Mouse (Mus musculus) 416B (cell line): ENCODE measurements around the gene Slc38a6.

Experiments used
- DNase-seq: peaks from one replicate; pipeline ENCODE4 v3.0.0; 2011; ENCODE audit warnings: low read depth

Slc38a6 gene

DNA sequence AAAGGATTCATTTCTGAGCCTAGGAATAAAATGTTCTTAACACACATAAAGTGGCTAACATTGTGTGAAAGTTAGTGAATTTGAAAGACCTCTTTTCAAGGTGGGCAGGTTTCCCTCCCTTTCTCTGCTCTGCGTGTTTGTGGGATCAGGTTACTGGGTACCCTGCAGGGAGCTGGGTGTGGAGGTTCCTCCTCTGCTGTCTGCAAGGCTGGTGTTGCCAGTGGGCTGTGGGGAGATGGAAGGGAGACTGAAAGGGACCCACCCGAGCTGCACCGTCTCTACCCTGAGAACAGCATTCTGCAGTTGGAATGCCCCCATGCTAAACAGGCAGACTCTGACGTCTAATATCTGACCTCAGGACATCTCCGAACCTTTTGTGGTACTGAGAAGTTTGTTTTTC is 70.7 kb downstream of the Slc38a6 start:
- DNase-seq, result no peak

- DNase-seq, result no peak
These were observed 71.2 kb downstream of the Slc38a6 start for GRCm38 (mm10) chr12:73357736-73358135.

DNA sequence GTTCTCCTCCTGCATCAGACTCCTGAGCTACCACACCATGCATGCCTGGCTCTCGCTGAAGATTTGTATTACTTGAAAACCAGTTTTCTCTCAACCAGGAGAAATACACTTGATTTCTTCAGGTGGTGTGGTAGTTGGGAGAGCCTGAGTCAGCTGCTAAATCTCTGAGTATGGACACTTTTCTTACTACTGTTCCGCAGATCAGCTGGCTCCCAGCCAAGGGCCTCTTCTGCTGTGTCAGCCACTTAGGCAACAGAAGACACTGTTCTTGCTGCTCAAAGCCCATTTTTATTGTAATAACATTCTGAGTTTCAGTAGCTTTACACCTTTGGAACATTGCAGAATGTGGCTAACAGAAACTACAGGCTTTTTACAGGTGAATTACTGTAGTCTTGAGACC is 72.1 kb downstream of the Slc38a6 start:
- peak; percentile 62 for DNase-seq

- peak; percentile 33 for DNase-seq
These were observed 72.9 kb downstream of the Slc38a6 start for GRCm38 (mm10) chr12:73359520-73359919.

DNA sequence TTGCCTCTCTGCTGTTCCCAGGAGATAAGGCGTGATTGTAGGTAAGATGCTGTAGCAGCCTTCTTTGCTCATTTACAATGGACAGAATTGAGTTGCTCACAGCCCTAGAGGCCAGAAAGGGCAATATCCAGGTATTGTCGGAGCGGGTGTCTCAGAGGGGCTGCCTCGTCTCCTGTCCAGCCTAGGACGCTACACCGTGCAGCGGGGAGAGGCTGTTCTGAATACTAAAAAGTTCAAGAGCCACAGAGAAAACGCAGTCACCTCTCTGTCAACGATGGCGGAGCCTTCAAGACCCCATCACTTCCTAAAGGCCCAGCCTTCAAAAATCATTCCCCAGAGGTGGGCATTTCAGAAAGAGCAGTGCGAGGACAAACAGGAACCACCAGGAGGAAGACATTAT is 74.6 kb downstream of the Slc38a6 start:
- DNase-seq, result no peak

GRCm38 (mm10) chr12:73363401-73363800 is 76.8 kb downstream of the Slc38a6 start:
- no peak for DNase-seq

- DNase-seq, result no peak
These were observed 77.4 kb downstream of the Slc38a6 start for GRCm38 (mm10) chr12:73363956-73364355.

- DNase-seq, result no peak
These were observed 80.0 kb downstream of the Slc38a6 start for GRCm38 (mm10) chr12:73366581-73366980.

DNA sequence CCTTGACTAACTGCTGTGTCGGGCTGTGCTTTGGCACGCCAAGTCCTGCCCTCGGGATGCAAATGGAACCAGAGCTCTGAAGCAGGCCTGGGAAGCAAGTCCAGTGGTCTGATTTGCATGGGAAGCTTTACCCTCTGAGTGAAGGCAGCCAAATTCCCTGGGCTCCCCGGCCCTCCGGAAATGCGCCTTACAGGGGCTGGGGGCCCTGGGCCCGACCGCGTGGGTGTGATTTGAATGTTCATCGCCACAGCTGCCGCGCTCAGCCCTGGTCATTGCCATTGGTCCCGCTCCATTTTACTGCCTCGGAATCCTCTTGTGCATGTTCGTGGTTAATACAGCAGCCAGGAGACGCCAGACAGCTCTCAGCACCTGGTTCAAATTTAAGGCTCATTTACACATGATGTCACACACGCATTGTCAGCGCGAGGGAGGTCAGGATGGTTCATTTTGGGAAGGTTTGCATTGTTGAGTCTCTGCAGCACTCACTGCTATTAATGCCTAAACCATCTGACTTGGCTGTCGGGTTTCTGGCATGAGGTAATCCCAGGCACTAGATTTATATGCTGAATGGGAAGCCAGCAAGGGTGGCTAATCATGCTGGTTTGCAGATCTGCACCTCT is 81.0 kb downstream of the Slc38a6 start:
- no peak for DNase-seq

GRCm38 (mm10) chr12:73368868-73369608 is 82.5 kb downstream of the Slc38a6 start:
- no peak for DNase-seq

DNA sequence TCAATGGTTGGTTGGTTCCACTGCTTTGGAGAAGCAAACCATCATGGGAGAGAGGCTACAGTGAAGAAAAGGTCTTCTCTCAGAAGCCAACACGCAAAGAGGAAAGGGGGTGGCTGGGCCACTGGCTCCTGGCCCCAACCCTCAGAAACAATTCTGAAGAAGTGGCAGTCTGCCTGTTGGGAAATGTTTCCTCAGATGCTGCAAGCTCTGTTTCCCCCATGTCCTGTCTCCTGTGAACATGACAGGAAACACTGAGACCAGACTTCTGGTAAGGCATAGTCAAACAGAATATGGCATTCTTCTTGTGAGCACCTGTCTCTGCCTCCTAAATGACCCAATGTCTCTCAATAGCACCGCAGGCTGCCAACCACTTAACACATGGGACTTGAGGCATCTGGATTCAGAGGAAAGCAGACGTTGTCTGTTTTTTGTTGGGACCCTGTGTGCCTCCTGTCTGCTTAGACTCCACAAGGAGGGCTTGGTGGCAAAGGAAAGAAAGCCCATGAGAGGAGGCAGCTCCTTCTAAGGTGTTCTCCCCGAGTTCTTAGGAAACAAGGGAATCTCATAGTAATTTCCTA is 83.9 kb downstream of the Slc38a6 start:
- no peak for DNase-seq

GRCm38 (mm10) chr12:73371132-73371531 is 84.6 kb downstream of the Slc38a6 start:
- no peak for DNase-seq

GRCm38 (mm10) chr12:73378026-73378425 is 91.4 kb downstream of the Slc38a6 start:
- peak; percentile 54 for DNase-seq

- DNase-seq, result no peak
These were observed 92.3 kb downstream of the Slc38a6 start for GRCm38 (mm10) chr12:73378724-73379355.

DNA sequence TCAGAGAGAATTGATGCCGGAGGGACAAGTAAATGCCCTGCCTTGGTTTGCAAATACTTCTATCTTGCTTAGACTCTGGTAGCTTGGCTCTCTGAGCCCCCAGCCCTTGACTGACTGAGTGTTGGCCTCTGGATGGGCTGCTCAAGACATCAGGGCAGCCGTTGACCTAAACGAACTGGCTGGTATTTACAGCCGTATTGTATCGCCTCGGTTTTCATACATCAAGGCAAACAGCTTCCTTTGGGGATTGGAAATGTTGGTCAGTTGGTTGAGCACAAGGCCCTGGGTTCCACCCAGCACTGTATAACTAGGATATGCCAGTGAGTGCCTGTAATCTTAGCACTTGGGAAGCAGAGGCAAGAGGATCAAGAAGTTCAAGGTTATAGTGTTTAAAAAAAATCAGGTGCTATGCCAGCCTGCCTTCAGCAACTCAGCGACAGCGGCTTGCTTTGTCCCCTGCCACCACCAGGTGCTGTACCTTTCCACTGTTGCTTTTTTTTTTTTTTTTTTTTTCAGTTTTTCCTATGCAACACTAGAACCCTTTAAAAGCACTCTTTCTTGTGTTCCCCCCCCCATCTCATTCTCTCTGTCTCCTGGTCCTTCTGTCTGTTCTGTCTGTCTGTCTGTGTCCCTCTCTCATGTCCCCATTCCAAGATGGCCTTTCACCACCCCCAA is 94.2 kb downstream of the Slc38a6 start:
- DNase-seq, result no peak

DNA sequence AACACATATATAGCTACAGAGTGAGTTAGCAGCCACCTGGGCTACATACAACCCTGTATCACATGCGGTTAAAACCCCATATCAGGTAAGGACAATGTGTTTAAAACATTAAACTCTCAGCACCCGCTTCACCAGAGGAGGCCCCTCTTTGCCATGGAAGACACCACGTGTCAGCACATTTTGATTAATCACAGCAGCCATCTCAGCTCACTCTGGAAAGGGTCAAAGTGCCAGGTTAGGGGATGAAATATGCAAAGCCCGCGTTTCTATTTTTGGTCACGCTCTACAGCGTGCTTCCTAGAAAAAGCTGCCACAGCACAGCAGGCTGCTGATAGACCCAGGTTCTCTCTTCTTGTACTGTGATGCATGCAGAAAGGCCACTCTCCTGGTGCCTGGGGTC is 94.9 kb downstream of the Slc38a6 start:
- no peak for DNase-seq

GRCm38 (mm10) chr12:73382290-73383178 is 96.0 kb downstream of the Slc38a6 start:
- peak; percentile 29 for DNase-seq

GRCm38 (mm10) chr12:73383179-73383510 is 96.6 kb downstream of the Slc38a6 start:
- DNase-seq, result no peak

- peak; percentile 72 for DNase-seq
These were observed 97.3 kb downstream of the Slc38a6 start for GRCm38 (mm10) chr12:73383861-73384260.

GRCm38 (mm10) chr12:73384747-73385146 is 98.2 kb downstream of the Slc38a6 start:
- peak; percentile 94 for DNase-seq

DNA sequence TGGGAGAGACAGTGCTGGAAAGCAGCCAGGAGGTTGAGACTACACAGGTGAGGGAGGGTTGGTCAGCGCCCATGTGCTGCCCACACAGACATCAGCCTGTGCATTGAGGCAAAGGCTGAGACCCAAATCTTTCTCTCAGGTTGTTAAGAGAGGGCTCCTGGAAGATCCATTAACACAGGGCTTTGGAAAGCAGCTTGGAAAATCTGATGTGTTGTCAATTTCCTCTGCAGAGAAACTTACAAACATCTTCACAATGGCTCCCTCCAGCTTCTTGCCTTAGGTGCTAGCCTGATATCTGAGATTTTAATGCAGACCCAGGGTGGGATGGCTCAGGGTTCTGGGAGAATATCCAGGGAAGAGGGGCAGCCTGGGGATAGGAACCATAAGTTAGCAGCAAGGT is 105.9 kb downstream of the Slc38a6 start:
- DNase-seq, result no peak
